Mouse (Mus musculus) intestine, embryonic 15.5 days (tissue): ENCODE results near the gene Hspb2. TPM values are rescaled to one million over a fixed set of nuclear protein-coding genes. Genes with fewer than 3 reads are reported as not detected.

Experiments
- ATAC-seq: fragments of 200-750 bp; cut with Nextera tagmentation; 2 replicates; pipeline ENCODE4 v1.8.0; 2017; ENCODE audit warnings: moderate TSS enrichment, moderate library complexity
- H3K27ac ChIP-seq: fragments of 300-500 bp; sonication (generic); 2 replicates; pipeline ENCODE4 v1.5.1; 2015; ENCODE audit warnings: mild to moderate bottlenecking, inconsistent platforms
- H3K27me3 ChIP-seq: fragments of 300-500 bp; sonication (generic); replicated peaks from 2 replicates; pipeline ENCODE4 v1.6.1; 2015; ENCODE audit warnings: inconsistent platforms
- H3K36me3 ChIP-seq: fragments of 300-500 bp; sonication (generic); 2 replicates; pipeline ENCODE4 v1.6.1; 2015; ENCODE audit warnings: inconsistent platforms
- H3K4me1 ChIP-seq: fragments of 300-500 bp; sonication (generic); replicated peaks from 2 replicates; pipeline ENCODE4 v1.6.1; 2015; ENCODE audit warnings: inconsistent platforms
- H3K4me2 ChIP-seq: fragments of 300-500 bp; sonication (generic); replicated peaks from 2 replicates; pipeline ENCODE4 v1.6.1; 2015; ENCODE audit warnings: mild to moderate bottlenecking, inconsistent platforms
- H3K4me3 ChIP-seq: fragments of 300-500 bp; sonication (generic); replicated peaks from 2 replicates; pipeline ENCODE4 v1.5.1; 2015; ENCODE audit warnings: inconsistent platforms
- H3K9ac ChIP-seq: fragments of 300-500 bp; sonication (generic); 2 replicates; pipeline ENCODE4 v1.6.1; 2015; ENCODE audit warnings: inconsistent platforms
- H3K9me3 ChIP-seq: fragments of 300-500 bp; sonication (generic); 2 replicates; pipeline ENCODE4 v1.6.1; 2016; ENCODE audit warnings: inconsistent platforms
- WGBS: fragments of 180-500 bp; shearing (Covaris S2); methylation state at CpG from one replicate; pipeline ENCODE4 v1.1.7; 2015; 5-methylcytosine and 5-hydroxymethylcytosine counted together
- polyA plus RNA-seq: library from polyadenylated mRNA; unstranded; fragments of >200 nt; fragmentation: Nextera tagmentation; extraction: Ambion mirVana; gene quantifications from 2 replicates; pipeline ENCODE4 v1.2.1, GENCODE M21; 2015

Hspb2 gene
- 5.3 and 5.4 TPM in 2 replicates for polyA plus RNA-seq

DNA sequence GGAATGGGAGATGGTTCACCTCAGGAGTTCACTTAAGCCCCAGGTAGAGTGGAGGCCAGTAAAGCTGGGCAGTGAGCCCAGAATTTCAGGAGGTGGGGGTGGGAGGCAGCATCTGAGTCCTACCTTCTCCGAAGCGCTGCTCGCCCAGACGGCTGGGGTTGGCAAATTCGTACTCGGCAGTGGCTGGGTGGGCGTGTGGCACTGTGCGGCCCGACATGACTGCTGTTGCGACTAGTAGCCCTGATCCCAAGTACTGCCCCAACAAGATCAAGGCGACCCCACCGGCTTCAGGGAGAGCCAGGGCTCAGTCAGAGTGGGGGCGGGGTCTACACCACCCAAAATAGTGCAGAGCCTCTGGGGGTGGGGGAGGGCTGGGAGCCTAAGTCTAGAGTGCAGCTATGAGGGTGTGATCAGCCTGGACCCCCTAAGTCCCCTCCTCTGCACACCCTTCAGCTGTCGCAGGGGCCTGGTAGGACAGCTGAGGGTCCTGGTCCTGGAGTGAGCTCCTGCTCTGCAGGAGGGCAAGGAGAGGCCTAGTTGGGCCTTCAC is at the start of gene Hspb2:
Gene Hspb2 (minus strand): TSS at position 301 of the 549 bp plus-strand sequence.
- Histone ChIP-seq H3K27me3 (no peaks in the 10 kb centered on the region), H3K4me1 (peaks cover 9% of the 10 kb centered on the region; the same call in 1 of the 2 replicates), H3K9me3 (no peaks in the 10 kb centered on the region), H3K4me3 (peak within 1 kb of the TSS; percentile 24), H3K9ac (0 out of 2 replicates have a peak within 1 kb of the TSS, but pooled peaks have one; percentile 5), H3K27ac (peak within 1 kb of the TSS; percentile 56), H3K36me3 (no peaks in the 10 kb centered on the region), H3K4me2 (peak within 1 kb of the TSS; percentile 40)
- WGBS, result 64% methylated on average over 14 of the region's 14 CpGs
- ATAC-seq, result peak; percentile 35

DNA sequence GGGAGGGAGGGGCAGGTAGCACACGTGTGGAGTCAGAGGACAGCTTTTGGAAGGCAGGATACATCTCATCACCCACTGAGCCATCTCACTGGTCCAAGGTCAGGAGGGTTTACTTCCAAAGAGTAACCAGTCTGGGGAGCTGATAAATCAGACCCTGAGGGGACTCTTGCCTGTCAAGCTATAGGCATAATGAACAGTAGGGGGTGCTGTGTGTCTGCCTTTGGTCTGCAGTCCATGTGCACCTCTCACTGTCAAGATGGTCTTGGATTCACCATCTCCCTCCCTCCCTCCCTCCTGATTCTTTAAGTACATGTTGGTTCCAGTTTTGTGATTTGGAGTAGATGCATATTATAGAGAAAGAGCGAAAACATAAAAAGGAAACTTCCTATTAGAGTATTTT is 48.8 kb upstream of the Hspb2 start:
- no peaks in the 10 kb centered on the region for H3K4me1 ChIP-seq
- no peak for ATAC-seq
- 63% methylated on average over 2 of the region's 2 CpGs for WGBS
- no peaks in the 10 kb centered on the region for H3K27me3 ChIP-seq
- no peak overlapping the region for H3K27ac ChIP-seq
- H3K9me3 ChIP-seq, result no peaks in the 10 kb centered on the region
- peaks cover 4% of the 10 kb centered on the region; the same call in 1 of the 2 replicates for H3K36me3 ChIP-seq
- no peak overlapping the region for H3K9ac ChIP-seq
- H3K4me2 ChIP-seq, result no peak overlapping the region
- no peak overlapping the region for H3K4me3 ChIP-seq

DNA sequence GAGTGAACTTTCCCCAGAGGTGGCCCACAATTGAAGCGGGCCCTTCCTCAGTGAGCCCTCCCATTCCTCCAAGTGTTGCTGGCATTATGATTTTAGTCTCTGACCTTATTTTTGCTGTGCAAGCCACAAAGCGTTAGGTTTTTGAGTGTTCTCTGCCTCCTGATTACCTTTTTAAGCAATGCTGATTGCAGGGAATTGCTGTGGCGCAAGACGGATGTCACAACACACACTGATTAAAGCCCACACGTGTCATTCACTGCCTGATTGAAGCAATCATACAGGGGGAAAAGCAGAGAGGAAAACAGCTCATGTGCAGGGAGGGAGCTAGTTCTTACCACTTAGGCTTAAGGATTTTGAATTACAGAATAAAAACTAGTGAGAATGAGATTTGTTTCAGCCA is 46.2 kb upstream of the Hspb2 start:
- H3K27me3 ChIP-seq, result no peaks in the 10 kb centered on the region

DNA sequence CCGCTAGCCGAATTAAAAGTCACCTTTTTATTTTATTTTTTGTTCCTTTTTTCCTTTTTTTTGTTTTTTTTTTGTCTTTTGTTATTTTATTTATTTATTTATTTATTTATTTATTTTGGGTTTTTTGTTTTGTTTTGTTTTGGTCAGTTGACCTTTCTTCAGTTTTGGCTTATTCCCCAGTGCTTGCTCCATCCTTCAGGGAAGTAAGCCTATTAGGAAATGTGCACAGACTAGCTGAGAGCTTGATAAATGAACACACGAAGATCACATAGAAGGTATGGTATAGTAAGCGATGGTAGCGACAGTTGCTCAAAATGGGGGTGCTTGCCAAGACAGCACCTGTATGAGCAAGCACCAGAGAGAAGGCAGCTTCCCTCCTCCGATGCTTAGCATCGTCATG is 45.5 kb upstream of the Hspb2 start:
- Histone ChIP-seq H3K4me2 (no peak overlapping the region), H3K9me3 (no peaks in the 10 kb centered on the region), H3K4me3 (no peak overlapping the region), H3K9ac (no peak overlapping the region), H3K36me3 (peaks cover 6% of the 10 kb centered on the region), H3K27ac (no peak overlapping the region), H3K27me3 (no peaks in the 10 kb centered on the region), H3K4me1 (no peaks in the 10 kb centered on the region)
- WGBS, result 93% methylated on average over 7 of the region's 7 CpGs
- ATAC-seq, result no peak

More for the DNA sequence above, 46.2 kb upstream of the Hspb2 start:
- no peak for ATAC-seq
- 82% methylated on average over 5 of the region's 5 CpGs for WGBS
- H3K9me3 ChIP-seq, result no peaks in the 10 kb centered on the region
- H3K4me3 ChIP-seq, result no peak overlapping the region
- no peak overlapping the region for H3K27ac ChIP-seq
- no peaks in the 10 kb centered on the region for H3K4me1 ChIP-seq
- no peak overlapping the region for H3K4me2 ChIP-seq
- H3K9ac ChIP-seq, result no peak overlapping the region
- H3K36me3 ChIP-seq, result peaks cover 4% of the 10 kb centered on the region; the same call in 1 of the 2 replicates

DNA sequence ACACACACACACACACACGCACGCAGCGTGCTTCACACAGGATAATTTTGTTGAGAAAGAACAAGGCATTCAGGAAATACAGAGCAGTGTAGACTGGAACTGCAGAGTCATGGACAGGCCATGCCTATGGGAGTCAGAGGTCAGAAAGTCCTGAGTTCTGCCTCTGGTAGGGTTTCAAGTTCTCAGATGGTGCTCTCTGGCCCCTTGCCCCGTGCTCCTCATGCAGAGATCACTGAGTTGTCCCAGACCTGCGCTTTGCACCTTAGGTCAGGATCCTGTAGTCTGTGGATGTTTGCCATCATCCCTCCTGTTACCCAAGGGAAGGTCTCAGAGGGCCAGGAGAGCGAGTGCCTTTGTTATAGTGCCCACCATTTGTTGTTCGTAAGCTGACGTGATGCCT is 44.6 kb upstream of the Hspb2 start:
- H3K4me1 ChIP-seq, result no peaks in the 10 kb centered on the region
- ATAC-seq, result no peak
- no peak overlapping the region for H3K9ac ChIP-seq
- 91% methylated on average over 8 of the region's 8 CpGs for WGBS
- peaks cover 9% of the 10 kb centered on the region for H3K36me3 ChIP-seq
- no peaks in the 10 kb centered on the region for H3K27me3 ChIP-seq
- no peak overlapping the region for H3K27ac ChIP-seq
- no peak overlapping the region for H3K4me3 ChIP-seq
- no peaks in the 10 kb centered on the region for H3K9me3 ChIP-seq
- H3K4me2 ChIP-seq, result no peak overlapping the region

DNA sequence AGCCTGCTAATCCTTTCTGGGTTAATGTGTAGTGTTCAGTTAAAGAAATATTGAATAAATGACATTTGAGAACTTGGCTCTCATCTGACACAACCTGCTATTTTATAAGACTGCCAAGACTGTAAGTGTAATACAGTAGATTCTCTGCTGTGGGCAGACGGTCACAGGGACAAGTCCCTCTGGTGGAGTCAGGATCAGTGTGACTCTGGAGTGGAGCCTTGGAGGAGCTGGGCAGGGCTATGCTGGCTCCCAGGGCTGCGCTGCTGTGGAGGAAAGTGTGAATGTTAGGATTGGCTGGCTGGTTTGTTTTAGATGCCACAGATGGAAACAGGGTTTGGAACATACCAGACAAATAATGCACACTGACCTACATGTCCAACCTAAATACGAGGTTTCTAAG is 43.1 kb upstream of the Hspb2 start:
- Histone ChIP-seq H3K4me1 (no peaks in the 10 kb centered on the region), H3K9ac (no peak overlapping the region), H3K4me3 (no peak overlapping the region), H3K9me3 (no peaks in the 10 kb centered on the region), H3K27ac (no peak overlapping the region), H3K27me3 (no peaks in the 10 kb centered on the region), H3K4me2 (no peak overlapping the region), H3K36me3 (peaks cover 12% of the 10 kb centered on the region)
- no peak for ATAC-seq
- WGBS, result 91% methylated on average over 3 of the region's 3 CpGs

DNA sequence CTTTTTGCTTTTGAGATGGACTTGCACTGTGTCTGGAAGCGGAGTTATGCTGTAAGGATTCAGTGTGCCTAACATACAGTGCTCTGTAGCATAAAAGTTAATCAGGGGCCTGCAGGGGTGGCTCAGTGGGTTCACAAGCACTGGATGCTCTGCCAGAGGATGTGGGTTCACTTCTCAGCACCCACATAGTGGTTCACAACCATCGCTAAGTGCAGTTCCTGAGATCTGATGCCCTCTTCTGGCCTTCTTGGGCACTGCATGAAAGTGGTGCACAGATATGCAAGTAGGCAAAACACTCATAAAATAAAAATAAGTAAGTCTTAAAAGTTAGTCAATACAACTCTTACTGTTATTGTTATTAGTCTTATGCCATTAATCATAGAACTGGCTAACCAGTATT is 30.0 kb upstream of the Hspb2 start:
- Histone ChIP-seq H3K36me3 (peaks cover 44% of the 10 kb centered on the region), H3K4me3 (no peak overlapping the region), H3K9ac (no peak overlapping the region), H3K27ac (no peak overlapping the region), H3K9me3 (no peaks in the 10 kb centered on the region), H3K4me2 (no peak overlapping the region), H3K4me1 (no peaks in the 10 kb centered on the region), H3K27me3 (no peaks in the 10 kb centered on the region)
- no peak for ATAC-seq
- 83% methylated on average over 2 of the region's 2 CpGs for WGBS

DNA sequence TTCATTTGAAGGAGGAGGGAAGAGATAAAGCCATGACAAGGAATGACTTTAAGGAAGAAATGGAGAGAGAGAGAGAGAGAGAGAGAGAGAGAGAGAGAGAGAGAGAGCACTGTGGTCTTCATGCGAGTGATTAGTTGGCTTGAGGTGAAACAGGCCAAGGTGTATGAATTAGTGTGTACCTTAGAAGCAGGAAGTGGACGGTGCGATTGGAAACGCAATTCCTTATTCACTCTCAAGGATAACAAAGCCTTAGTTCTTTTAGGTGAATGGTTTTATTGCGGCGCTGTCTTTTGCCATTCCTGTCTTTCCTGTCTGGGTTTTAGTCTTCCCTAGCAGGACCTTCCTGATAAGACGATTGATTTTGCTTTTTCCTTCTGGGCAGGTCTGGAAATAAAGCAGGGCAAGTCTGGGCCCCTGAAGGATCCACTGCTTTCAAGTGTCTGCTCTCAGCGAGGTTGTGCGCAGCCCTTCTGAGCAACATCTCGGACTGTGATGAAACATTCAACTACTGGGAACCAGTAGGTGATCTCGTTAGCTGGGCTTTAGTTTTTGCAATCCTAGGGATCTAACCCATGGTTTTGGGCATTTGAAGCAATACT is 24.1 kb upstream of the Hspb2 start:
- Histone ChIP-seq H3K36me3 (peaks cover 19% of the 10 kb centered on the region), H3K4me2 (peak overlapping the region; percentile 79), H3K9ac (peak overlapping the region; percentile 96), H3K4me1 (peaks cover 8% of the 10 kb centered on the region; the same call in 1 of the 2 replicates), H3K9me3 (no peaks in the 10 kb centered on the region), H3K27ac (peak overlapping the region; percentile 88), H3K4me3 (peak overlapping the region; percentile 89), H3K27me3 (no peaks in the 10 kb centered on the region)
- WGBS, result 41% methylated on average over 11 of the region's 11 CpGs
- ATAC-seq, result peak; percentile 65

DNA sequence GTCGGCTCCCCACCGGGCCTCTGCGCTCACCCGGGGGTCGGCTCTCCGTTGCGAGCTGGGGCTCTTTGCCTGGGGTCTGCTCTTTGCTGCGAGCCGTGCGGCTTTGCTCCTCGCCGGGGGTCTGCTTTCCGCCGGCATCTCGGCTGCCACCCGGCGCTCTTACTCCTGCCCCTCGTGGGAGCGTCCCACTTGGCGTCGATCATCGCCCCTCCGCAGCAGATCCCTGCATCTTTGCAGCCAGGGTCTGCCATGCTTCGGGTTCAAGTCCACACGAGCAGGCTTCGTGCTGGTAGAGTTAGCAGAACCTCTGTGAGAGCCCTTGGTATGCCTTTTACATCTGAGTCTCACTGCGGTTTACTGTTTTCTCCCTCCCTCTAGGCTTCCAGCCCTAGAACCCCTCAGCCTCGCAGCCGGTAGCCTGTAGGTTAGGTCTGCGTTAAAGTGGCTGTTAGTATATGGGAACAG is 23.5 kb upstream of the Hspb2 start:
- peaks cover 13% of the 10 kb centered on the region for H3K36me3 ChIP-seq
- H3K27me3 ChIP-seq, result no peaks in the 10 kb centered on the region
- H3K27ac ChIP-seq, result peak overlapping the region; percentile 88
- peak overlapping the region; percentile 79 for H3K4me2 ChIP-seq
- H3K9me3 ChIP-seq, result no peaks in the 10 kb centered on the region
- peaks cover 8% of the 10 kb centered on the region; the same call in 1 of the 2 replicates for H3K4me1 ChIP-seq
- H3K9ac ChIP-seq, result peak overlapping the region; percentile 96
- H3K4me3 ChIP-seq, result peak overlapping the region; percentile 89
- peak; percentile 64 for ATAC-seq
- under 1% methylated on average over 30 of the region's 30 CpGs for WGBS

DNA sequence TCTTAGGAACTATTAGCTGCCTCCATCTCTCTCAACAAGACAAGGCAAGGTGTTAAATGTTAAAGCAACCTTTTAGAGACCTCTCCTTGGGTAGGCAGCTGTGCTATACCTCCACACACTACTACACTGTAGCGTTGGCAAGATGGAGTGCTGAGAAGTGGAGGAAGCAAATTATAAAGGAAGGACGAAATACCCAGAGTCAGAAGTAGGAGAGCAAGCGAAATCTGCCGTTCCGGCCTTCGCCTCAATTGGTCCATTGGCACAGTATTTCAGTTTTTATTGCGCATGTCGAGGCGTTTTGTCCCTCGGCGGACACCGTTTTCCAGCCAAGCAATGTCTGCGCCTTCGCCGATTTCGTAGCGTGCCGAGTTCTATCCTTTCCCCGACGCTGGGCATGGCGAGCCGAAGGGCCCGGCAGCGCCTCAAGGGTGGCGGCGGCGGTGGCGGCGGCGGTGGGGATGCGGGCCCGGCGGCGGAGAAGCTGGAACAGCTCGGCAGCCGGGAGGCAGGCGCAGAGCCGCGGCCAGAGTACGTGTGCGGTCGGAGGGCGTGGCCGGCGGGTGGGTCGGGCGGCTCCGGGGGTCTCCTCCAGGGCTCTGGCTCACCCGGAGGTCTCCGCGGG is 22.9 kb upstream of the Hspb2 start, which contains the start of the genes Alg9 and 1110032A03Rik:
Gene Alg9 (plus strand): TSS at position 29 of the 622 bp plus-strand sequence.
Gene 1110032A03Rik (minus strand): TSS at position 530 of the 622 bp plus-strand sequence.
- no peaks in the 10 kb centered on the region for H3K27me3 ChIP-seq
- peak within 1 kb of the TSS; percentile 89 for H3K4me3 ChIP-seq
- peak within 1 kb of the TSS; percentile 79 for H3K4me2 ChIP-seq
- H3K27ac ChIP-seq, result peak within 1 kb of the TSS; percentile 88
- H3K36me3 ChIP-seq, result peaks cover 13% of the 10 kb centered on the region
- peak; percentile 75 for ATAC-seq
- H3K4me1 ChIP-seq, result peaks cover 8% of the 10 kb centered on the region; the same call in 1 of the 2 replicates
- no peaks in the 10 kb centered on the region for H3K9me3 ChIP-seq
- WGBS, result 0% methylated on average over 48 of the region's 51 CpGs
- peak within 1 kb of the TSS; percentile 96 for H3K9ac ChIP-seq

DNA sequence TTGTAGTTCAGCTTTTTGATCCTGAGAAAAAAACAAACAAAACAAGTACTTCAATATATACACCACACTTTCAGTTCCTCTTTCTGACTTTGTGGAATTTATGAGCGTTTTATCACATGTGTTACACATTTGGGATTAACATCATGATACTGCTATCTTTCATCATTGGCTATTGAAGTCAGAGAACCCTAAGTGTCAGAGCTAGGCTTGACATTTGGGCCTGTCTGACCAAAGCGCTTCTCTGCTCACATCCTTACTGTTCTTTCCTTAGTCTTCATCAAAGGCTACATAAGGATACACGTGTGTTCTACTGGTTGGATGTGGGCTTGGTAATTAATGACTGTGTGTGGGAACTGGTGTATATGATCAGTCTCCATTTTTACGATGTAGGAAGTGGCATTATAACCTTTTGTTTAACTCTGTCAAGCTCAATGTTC is 21.9 kb upstream of the Hspb2 start:
- Histone ChIP-seq H3K9ac (no peak overlapping the region), H3K4me3 (no peak overlapping the region)
- 55% methylated on average over 4 of the region's 4 CpGs for WGBS

DNA sequence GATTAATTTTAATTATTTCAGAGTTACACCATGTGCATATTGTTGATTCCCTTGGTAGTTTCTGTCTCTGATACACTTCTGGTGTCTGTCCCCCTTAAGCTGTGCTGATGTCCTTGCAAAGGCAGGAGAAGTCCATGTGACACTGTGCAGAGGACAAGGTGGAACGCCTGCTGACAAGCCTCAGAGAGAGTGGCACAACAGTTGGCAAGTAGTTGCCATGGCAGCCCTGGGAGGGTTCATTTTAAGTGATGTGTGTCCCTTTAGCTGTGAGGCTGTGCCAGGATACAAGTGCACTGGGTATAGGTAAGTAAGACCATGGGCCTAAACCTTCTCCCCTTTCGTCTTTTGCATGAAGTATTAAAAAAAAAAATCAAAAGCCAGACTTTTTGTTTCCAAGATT is 17.9 kb upstream of the Hspb2 start:
- no peak for ATAC-seq
- WGBS, result 80% methylated on average over 2 of the region's 2 CpGs
- no peak overlapping the region for H3K4me3 ChIP-seq
- no peaks in the 10 kb centered on the region for H3K27me3 ChIP-seq
- peaks cover 7% of the 10 kb centered on the region; the same call in 1 of the 2 replicates for H3K4me1 ChIP-seq
- H3K9ac ChIP-seq, result no peak overlapping the region
- H3K36me3 ChIP-seq, result peaks cover 6% of the 10 kb centered on the region; the same call in 1 of the 2 replicates
- H3K27ac ChIP-seq, result no peak overlapping the region
- no peak overlapping the region for H3K4me2 ChIP-seq
- H3K9me3 ChIP-seq, result no peaks in the 10 kb centered on the region

More for the DNA sequence above, 21.9 kb upstream of the Hspb2 start:
- Histone ChIP-seq H3K4me2 (peak overlapping the region; percentile 79), H3K27me3 (no peaks in the 10 kb centered on the region), H3K36me3 (peaks cover 6% of the 10 kb centered on the region; the same call in 1 of the 2 replicates), H3K27ac (no peak overlapping the region), H3K9me3 (no peaks in the 10 kb centered on the region), H3K4me1 (peaks cover 8% of the 10 kb centered on the region; the same call in 1 of the 2 replicates)
- no peak for ATAC-seq
